In the genomic region with DNA sequence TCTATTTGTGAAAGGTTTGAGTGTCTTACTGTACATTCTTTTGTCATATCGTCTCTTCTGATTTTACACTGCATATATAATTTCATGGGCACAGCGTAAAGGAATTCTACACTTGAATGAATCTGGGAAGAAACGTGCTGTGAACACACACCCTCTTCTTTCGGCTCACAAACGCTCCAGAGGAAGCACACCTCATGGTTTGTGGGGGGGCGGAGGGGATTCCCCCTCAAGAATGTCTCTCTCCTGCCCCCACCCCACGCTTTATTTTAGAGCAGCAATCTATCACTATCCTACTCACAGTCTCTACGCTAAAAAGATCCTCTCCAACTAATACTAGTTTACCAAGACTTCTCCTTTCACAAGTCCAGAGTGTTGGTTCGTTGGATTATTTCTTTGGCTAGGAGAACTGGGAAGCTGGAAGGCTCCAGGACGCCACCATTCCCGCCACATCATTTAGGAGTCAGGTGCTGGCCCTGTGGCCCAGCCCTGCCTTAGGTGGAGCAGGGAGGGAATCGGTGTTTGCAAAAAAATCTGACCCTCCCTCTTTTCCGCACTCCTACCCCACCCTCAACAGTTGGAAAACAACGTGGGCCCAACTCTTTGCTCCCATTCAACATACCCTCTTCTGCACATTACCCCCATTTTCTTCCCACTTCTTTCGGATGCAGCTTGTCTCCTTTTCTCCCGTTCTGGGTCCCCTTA, we compare ENCODE assay signal across 8 mouse cellular contexts. TPM values are rescaled to one million over a fixed set of nuclear protein-coding genes. Genes with fewer than 3 reads are reported as not detected.
DNase-seq lines count a peak whose midpoint lies in the region; ATAC-seq and TF ChIP-seq lines count a peak whose summit lies in the region.

No protein-coding gene starts in this region.

- H3K27ac ChIP-seq in kidney, adult 2 months (ENCODE audit: insufficient read depth, low read depth, low read length), result peak overlapping the region; percentile 2; the same call in 1 of the 2 replicates
- H3K27ac ChIP-seq in intestine, embryonic 14.5 days (ENCODE audit: low read depth), result peak overlapping the region; percentile 97
- peak overlapping the region; percentile 94 for H3K27ac ChIP-seq in midbrain, embryonic 16.5 days (ENCODE audit: low read length)

- peaks cover 3% of the 10 kb centered on the region; the same call in 1 of the 2 replicates for H3K4me1 ChIP-seq in kidney, adult 2 months (ENCODE audit: control insufficient read depth, insufficient read depth, low read length)
- H3K4me1 ChIP-seq in G1E (ENCODE audit: insufficient read depth, low read depth, low read length), result peaks cover 24% of the 10 kb centered on the region
- peaks cover 12% of the 10 kb centered on the region for H3K4me1 ChIP-seq in intestine, embryonic 14.5 days (replicated peaks; ENCODE audit: control insufficient read depth, insufficient read depth, low read length)
- peaks cover 16% of the 10 kb centered on the region for H3K4me1 ChIP-seq in midbrain, embryonic 16.5 days (ENCODE audit: control insufficient read depth, insufficient read depth, low read length)

- peak overlapping the region; percentile 89 for H3K4me2 ChIP-seq in intestine, embryonic 14.5 days (ENCODE audit: low read length)
- peak overlapping the region; percentile 90 for H3K4me2 ChIP-seq in midbrain, embryonic 16.5 days (ENCODE audit: low read length)

- H3K36me3 ChIP-seq in kidney, adult 2 months (ENCODE audit: control insufficient read depth, insufficient read depth, low read length), result no peaks in the 10 kb centered on the region
- H3K36me3 ChIP-seq in G1E (replicated peaks), result peaks cover 10% of the 10 kb centered on the region
- no peaks in the 10 kb centered on the region for H3K36me3 ChIP-seq in intestine, embryonic 14.5 days (ENCODE audit: control insufficient read depth, insufficient read depth, low read length)
- H3K36me3 ChIP-seq in midbrain, embryonic 16.5 days (ENCODE audit: control insufficient read depth, insufficient read depth, low read length), result no peaks in the 10 kb centered on the region

- no peak for TF ChIP-seq POLR2A in kidney, adult 2 months (IDR thresholded peaks at IDR 0.05; ENCODE audit: low read depth, low read length)

- no peak for DNase-seq in kidney, adult 2 months
- no peak for DNase-seq in kidney, postnatal 14 days
- no peak for DNase-seq in G1E (ENCODE audit: low spot score)
- peak; percentile 44 for DNase-seq in embryo, embryonic 9.5 days (ENCODE audit: extremely low spot score)
- DNase-seq in intestine, embryonic 14.5 days (ENCODE audit: low spot score), result peak; percentile 56
- peak; percentile 79 for DNase-seq in thymus, postnatal 4 days
- DNase-seq in ovary, adult 18-20 months (ENCODE audit: low spot score), result no peak

- 5% methylated on average over 16 of the region's 16 CpGs for WGBS in kidney, adult 2 months
- WGBS in intestine, embryonic 14.5 days, result 4% methylated on average over 16 of the region's 16 CpGs
- WGBS in midbrain, embryonic 16.5 days, result under 1% methylated on average over 16 of the region's 16 CpGs

- no peaks in the 10 kb centered on the region for H3K9me3 ChIP-seq in G1E (replicated peaks)
- no peaks in the 10 kb centered on the region for H3K9me3 ChIP-seq in intestine, embryonic 14.5 days (ENCODE audit: control insufficient read depth, low read length)
- no peaks in the 10 kb centered on the region for H3K9me3 ChIP-seq in midbrain, embryonic 16.5 days (replicated peaks; ENCODE audit: control insufficient read depth, low read length, poor library complexity, severe bottlenecking)

- peak overlapping the region; percentile 91 for H3K9ac ChIP-seq in intestine, embryonic 14.5 days (ENCODE audit: low read length)
- peak overlapping the region; percentile 85 for H3K9ac ChIP-seq in midbrain, embryonic 16.5 days (ENCODE audit: low read depth, low read length)

- H3K4me3 ChIP-seq in kidney, adult 2 months (ENCODE audit: insufficient read depth, low read depth, low read length), result peak overlapping the region; percentile 77
- peak overlapping the region; percentile 90 for H3K4me3 ChIP-seq in G1E (ENCODE audit: low read depth, low read length)
- peak overlapping the region; percentile 90 for H3K4me3 ChIP-seq in intestine, embryonic 14.5 days (ENCODE audit: low read depth, low read length)
- peak overlapping the region; percentile 89 for H3K4me3 ChIP-seq in midbrain, embryonic 16.5 days (ENCODE audit: low read depth, low read length)

- no peak for ATAC-seq in G1E (ENCODE audit: extremely low read depth, insufficient number of reproducible peaks, low FRiP score, poor library complexity, severe bottlenecking)
- ATAC-seq in intestine, embryonic 14.5 days (replicated peaks; ENCODE audit: low FRiP score, low TSS enrichment, low read depth), result peak; percentile 62
- ATAC-seq in midbrain, embryonic 16.5 days, result peak; percentile 82

- H3K27me3 ChIP-seq in kidney, adult 2 months (replicated peaks; ENCODE audit: control insufficient read depth, insufficient read depth, low read length), result no peaks in the 10 kb centered on the region
- no peaks in the 10 kb centered on the region for H3K27me3 ChIP-seq in G1E (ENCODE audit: insufficient read depth, low read length)
- H3K27me3 ChIP-seq in intestine, embryonic 14.5 days (replicated peaks; ENCODE audit: control insufficient read depth, insufficient read depth, low read length), result no peaks in the 10 kb centered on the region
- H3K27me3 ChIP-seq in midbrain, embryonic 16.5 days (ENCODE audit: control insufficient read depth, insufficient read depth, low read depth, low read length), result no peaks in the 10 kb centered on the region

- no peak for TF ChIP-seq CTCF in kidney, adult 2 months (conservative IDR thresholded peaks at IDR 0.05; ENCODE audit: insufficient read depth, insufficient read length, low read depth, low read length)
- no peak for TF ChIP-seq CTCF in G1E (IDR thresholded peaks at IDR 0.05; ENCODE audit: low read depth, low read length)

RNA-seq across cellular contexts. Expression of a gene that starts 0.8 kb away (rescaled TPM):
- 7.9 and 8.5 TPM in 2 replicates for polyA plus RNA-seq in kidney, adult 2 months (2012; rRNA removed)
- 3.7 and 3.9 TPM in 2 replicates for total RNA-seq in G1E (2014; fragmentation: Nextera tagmentation)
- 2.7 and 3.3 TPM in 2 replicates for total RNA-seq in G1E (2017)
- polyA plus RNA-seq in G1E (2012), result 0.58 and 0.72 TPM in 2 replicates
- 8.2 and 8.9 TPM in 2 replicates for polyA plus RNA-seq in intestine, embryonic 14.5 days (2014; fragmentation: Nextera tagmentation; extraction: Ambion mirVana)
- 13.8 and 14.2 TPM in 2 replicates for polyA plus RNA-seq in midbrain, embryonic 16.5 days (2015; fragmentation: Nextera tagmentation; extraction: Ambion mirVana)

RNA-seq across cellular contexts. Expression of a gene that starts 16.3 kb away (rescaled TPM):
- polyA plus RNA-seq in kidney, adult 2 months (2012; rRNA removed), result 0.26 and 8.9 TPM in 2 replicates
- total RNA-seq in G1E (2014; fragmentation: Nextera tagmentation), result not detected in 2 replicates
- total RNA-seq in G1E (2017), result 0.23 TPM in 1 of 2 replicates, not detected in the other
- not detected in 2 replicates for polyA plus RNA-seq in G1E (2012)
- not detected in 2 replicates for polyA plus RNA-seq in intestine, embryonic 14.5 days (2014; fragmentation: Nextera tagmentation; extraction: Ambion mirVana)
- polyA plus RNA-seq in midbrain, embryonic 16.5 days (2015; fragmentation: Nextera tagmentation; extraction: Ambion mirVana), result 0.19 TPM in 1 of 2 replicates, not detected in the other

RNA-seq across cellular contexts. Expression of a gene that starts 28.1 kb away (rescaled TPM):
- 0.87 and 1.8 TPM in 2 replicates for polyA plus RNA-seq in kidney, adult 2 months (2012; rRNA removed)
- total RNA-seq in G1E (2014; fragmentation: Nextera tagmentation) (0.23 TPM in 1 of 2 replicates, not detected in the other), G1E (2017) (0.06 and 0.11 TPM in 2 replicates)
- 0.04 and 0.07 TPM in 2 replicates for polyA plus RNA-seq in G1E (2012)
- polyA plus RNA-seq in intestine, embryonic 14.5 days (2014; fragmentation: Nextera tagmentation; extraction: Ambion mirVana), result 0.18 and 0.19 TPM in 2 replicates
- polyA plus RNA-seq in midbrain, embryonic 16.5 days (2015; fragmentation: Nextera tagmentation; extraction: Ambion mirVana), result 0.16 and 0.24 TPM in 2 replicates

RNA-seq across cellular contexts. Expression of a gene that starts 34.0 kb away (rescaled TPM):
- 133 and 153 TPM in 2 replicates for polyA plus RNA-seq in kidney, adult 2 months (2012; rRNA removed)
- total RNA-seq in G1E (2014; fragmentation: Nextera tagmentation) (119 and 126 TPM in 2 replicates), G1E (2017) (88.4 and 101 TPM in 2 replicates)
- polyA plus RNA-seq in G1E (2012), result 255 and 271 TPM in 2 replicates
- polyA plus RNA-seq in intestine, embryonic 14.5 days (2014; fragmentation: Nextera tagmentation; extraction: Ambion mirVana), result 87.4 and 92.4 TPM in 2 replicates
- polyA plus RNA-seq in midbrain, embryonic 16.5 days (2015; fragmentation: Nextera tagmentation; extraction: Ambion mirVana), result 89.9 and 92.9 TPM in 2 replicates

RNA-seq across cellular contexts. Expression of a gene that starts 54.7 kb away (rescaled TPM):
- 7.9 and 11.2 TPM in 2 replicates for polyA plus RNA-seq in kidney, adult 2 months (2012; rRNA removed)
- total RNA-seq in G1E (2014; fragmentation: Nextera tagmentation) (3.5 and 4.6 TPM in 2 replicates), G1E (2017) (7.8 and 8.3 TPM in 2 replicates)
- polyA plus RNA-seq in G1E (2012), result 4.1 and 5.0 TPM in 2 replicates
- polyA plus RNA-seq in intestine, embryonic 14.5 days (2014; fragmentation: Nextera tagmentation; extraction: Ambion mirVana), result 19.6 and 20.0 TPM in 2 replicates
- 25.5 and 27.2 TPM in 2 replicates for polyA plus RNA-seq in midbrain, embryonic 16.5 days (2015; fragmentation: Nextera tagmentation; extraction: Ambion mirVana)

Comparison
In these comparisons a context has a peak if more than half of its experiments do, and no peak if none do; other contexts are left out.
1. DNase-seq: peak in embryo, embryonic 9.5 days (single experiment), intestine, embryonic 14.5 days (single experiment) and thymus, postnatal 4 days (single experiment); none in kidney, adult 2 months (single experiment), kidney, postnatal 14 days (single experiment), G1E (single experiment) and ovary, adult 18-20 months (single experiment).
2. H3K27ac ChIP-seq: peak in every context shown above with its lines; median percentile 97 in intestine, embryonic 14.5 days; 94 in midbrain, embryonic 16.5 days; 2 in kidney, adult 2 months.
3. Peak in every context shown above with its lines, with median percentiles within 50 percentile points of each other: H3K4me3 ChIP-seq.